Mouse (Mus musculus): ENCODE results near the gene Rps6kb2. TPM values are rescaled to one million over a fixed set of nuclear protein-coding genes. Genes with fewer than 3 reads are reported as not detected.

Gene Rps6kb2
- total RNA-seq, 1 experiment from 2014 or later = 22.8 TPM

DNA sequence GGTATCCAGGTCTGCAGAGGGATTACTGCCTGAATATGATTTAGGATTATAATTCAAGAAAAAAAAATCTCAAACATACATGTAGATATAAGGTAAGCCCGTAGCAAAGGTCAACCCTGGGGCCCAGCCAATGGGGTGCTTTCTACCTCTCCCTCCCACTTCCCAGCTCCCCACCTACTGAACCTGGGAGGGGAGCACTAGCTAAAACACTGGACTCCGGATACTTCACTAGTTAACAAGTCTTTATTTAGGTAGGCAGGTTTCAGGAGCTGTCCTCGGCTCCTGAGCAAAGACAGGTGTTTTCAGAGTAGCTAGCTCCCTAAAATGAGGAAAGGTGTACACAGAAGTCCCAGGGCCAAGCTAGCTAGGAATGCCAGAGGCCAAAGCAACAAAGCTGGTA lies 946 bp upstream of the Rps6kb2 start:
- ATAC-seq (replicated peaks; ENCODE audit: insufficient number of reproducible peaks, low FRiP score, low TSS enrichment, poor library complexity, severe bottlenecking) = no peak

DNA sequence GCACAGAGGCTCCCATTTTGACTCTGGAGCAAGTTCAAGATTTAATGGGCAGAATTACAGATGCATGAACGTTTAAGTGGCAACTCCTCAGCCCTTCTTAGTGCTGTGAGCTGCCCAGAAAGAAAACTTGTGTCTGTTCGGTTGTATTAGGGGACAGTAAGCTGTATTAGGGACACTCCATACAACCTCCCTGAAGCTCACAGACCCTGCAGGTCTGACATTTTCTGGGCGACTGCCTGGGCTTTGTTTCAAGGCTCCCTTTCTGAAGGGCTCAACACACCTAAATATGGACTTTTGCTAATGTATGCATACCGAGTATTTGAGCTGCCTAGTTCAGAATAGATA lies 361 bp upstream of the Rps6kb2 start:
- no peak for ATAC-seq (replicated peaks; ENCODE audit: insufficient number of reproducible peaks, low FRiP score, low TSS enrichment, poor library complexity, severe bottlenecking)

GRCm38 (mm10) chr19:4159049-4159448 lies 4.1 kb downstream of the Rps6kb2 start:
- ATAC-seq (replicated peaks; ENCODE audit: insufficient number of reproducible peaks, low FRiP score, low TSS enrichment, poor library complexity, severe bottlenecking) = no peak

GRCm38 (mm10) chr19:4156771-4157170 lies 6.4 kb downstream of the Rps6kb2 start:
- no peak for ATAC-seq (replicated peaks; ENCODE audit: insufficient number of reproducible peaks, low FRiP score, low TSS enrichment, poor library complexity, severe bottlenecking)

- ATAC-seq (replicated peaks; ENCODE audit: insufficient number of reproducible peaks, low FRiP score, low TSS enrichment, poor library complexity, severe bottlenecking) = no peak
Observed at GRCm38 (mm10) chr19:4156073-4156579, 7.0 kb downstream of the Rps6kb2 start.

DNA sequence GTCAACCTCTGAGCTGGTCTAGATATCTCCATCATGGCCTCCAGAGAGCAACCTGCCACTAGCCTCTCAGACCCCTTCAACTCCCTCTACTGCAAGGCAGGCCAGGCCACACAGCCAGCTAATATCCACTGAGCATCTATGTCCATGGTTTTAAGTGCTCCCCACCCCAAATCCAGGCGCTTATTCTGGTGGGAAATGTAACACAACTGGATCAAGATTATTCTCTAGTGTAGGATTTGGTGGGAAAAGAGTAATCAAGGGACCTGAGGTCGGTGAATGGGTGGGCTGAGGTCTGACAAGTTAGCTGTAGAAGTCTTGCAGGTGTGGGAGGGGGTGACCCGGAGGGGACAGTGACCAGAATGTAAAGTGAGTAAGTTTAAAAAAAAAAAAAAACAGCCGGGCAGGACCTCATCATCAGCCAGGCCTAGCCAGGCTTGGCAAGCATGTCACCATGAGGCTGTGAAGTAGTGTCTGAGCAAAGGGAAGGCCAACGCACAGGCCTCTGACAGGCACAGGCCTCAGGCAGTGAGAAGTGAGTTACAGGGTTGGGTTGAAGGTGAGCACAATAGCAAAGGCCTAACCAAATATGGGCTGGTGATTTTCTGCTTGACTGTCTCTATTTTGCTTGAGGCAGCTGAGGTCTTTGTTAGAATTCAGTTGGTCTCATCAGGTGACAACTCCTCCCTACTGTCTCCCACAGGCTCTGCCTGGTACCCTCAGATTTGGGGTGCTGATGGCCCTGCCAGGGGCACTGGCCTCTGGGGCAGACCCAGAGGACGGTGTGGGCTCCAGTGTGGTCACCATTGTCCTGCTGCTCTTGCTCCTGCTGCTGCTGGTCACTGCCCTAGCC lies 7.7 kb downstream of the Rps6kb2 start:
- no peak for ATAC-seq (replicated peaks; ENCODE audit: insufficient number of reproducible peaks, low FRiP score, low TSS enrichment, poor library complexity, severe bottlenecking)

- no peak for ATAC-seq (replicated peaks; ENCODE audit: insufficient number of reproducible peaks, low FRiP score, low TSS enrichment, poor library complexity, severe bottlenecking)
Observed at GRCm38 (mm10) chr19:4154437-4155222, 8.5 kb downstream of the Rps6kb2 start.

DNA sequence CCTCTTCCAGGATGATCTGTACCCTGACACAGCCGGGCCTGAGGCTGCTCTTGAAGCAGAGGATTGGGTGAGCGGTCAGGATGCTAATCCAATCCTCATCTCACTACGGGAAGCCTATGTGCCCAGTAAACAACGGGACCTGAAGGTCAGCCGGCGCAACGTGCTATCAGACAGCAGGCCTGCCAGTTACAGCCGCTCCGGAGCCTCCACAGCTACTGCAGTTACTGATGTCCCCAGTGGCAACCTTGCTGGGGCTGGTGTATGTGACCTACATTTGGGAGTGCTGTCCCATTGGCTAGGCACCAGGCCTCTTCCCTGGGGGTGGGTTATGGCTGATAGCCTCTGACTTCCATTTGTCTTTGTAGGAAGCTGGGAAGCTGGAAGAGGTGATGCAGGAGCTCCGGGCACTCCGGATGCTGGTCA lies 9.9 kb downstream of the Rps6kb2 start, which contains the start of gene Ptprcap:
TSS of gene Ptprcap (plus strand) at position 373 of the 423 bp plus-strand sequence.
- ATAC-seq (replicated peaks; ENCODE audit: insufficient number of reproducible peaks, low FRiP score, low TSS enrichment, poor library complexity, severe bottlenecking) = no peak

DNA sequence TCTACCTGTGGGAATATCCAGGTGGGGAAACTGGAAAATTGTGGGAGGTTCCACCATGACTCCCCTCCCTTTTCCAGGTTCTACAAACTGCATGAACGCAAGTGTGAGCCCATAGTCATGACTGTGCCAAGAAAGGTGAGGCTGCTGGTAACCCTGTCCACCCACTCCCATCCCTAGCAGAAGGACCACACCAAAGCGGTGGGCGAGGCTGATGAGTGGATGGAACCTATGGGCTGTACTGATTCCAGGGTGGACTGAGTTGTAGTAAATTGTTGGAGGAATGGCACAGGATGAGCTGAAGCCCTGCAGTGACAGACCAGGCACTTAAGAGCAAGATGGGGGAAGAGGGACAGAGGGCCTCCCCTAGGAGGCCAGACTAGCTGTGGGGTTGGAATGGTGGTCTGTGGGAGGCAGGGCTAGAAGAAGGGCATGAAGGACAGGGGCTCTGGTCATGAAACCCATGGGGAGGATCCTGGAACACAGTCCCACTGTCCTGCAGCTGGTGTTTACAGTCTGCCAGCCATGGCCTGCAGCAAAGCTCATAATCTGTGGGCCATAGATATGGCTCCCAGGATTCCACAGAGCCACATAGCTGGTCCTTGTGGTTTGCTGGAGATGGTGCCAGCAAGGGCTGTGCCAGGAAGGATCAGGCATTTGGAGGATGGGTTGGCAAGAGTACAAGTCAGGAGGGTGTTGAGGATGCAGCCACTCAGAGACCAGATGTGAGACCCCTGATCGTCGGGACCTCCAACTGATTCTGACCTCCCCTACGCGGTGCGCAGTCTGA lies 10.5 kb downstream of the Rps6kb2 start:
- no peak for ATAC-seq (replicated peaks; ENCODE audit: insufficient number of reproducible peaks, low FRiP score, low TSS enrichment, poor library complexity, severe bottlenecking)

GRCm38 (mm10) chr19:4151898-4152297 lies 11.3 kb downstream of the Rps6kb2 start:
- no peak for ATAC-seq (replicated peaks; ENCODE audit: insufficient number of reproducible peaks, low FRiP score, low TSS enrichment, poor library complexity, severe bottlenecking)

DNA sequence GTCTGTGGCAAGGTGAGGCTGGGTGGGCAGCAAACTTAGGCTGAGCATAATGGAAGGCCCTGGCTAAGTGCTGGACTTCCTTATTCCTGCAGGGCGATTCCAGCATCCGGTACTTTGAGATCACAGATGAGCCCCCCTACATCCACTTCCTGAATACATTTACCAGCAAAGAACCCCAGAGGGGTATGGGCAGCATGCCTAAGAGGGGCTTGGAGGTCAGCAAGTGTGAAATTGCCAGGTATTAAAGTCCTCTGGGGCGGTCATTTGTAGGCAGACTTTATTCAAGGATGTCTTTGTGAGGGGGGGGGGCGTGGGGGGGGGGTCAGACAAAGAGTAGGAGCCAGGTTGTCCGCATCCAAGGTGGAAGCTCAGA lies 11.7 kb downstream of the Rps6kb2 start:
- no peak for ATAC-seq (replicated peaks; ENCODE audit: insufficient number of reproducible peaks, low FRiP score, low TSS enrichment, poor library complexity, severe bottlenecking)

- ATAC-seq (replicated peaks; ENCODE audit: insufficient number of reproducible peaks, low FRiP score, low TSS enrichment, poor library complexity, severe bottlenecking) = no peak
Observed at GRCm38 (mm10) chr19:4150567-4151487, 12.3 kb downstream of the Rps6kb2 start.

GRCm38 (mm10) chr19:4149764-4150461 lies 13.2 kb downstream of the Rps6kb2 start:
- no peak for ATAC-seq (replicated peaks; ENCODE audit: insufficient number of reproducible peaks, low FRiP score, low TSS enrichment, poor library complexity, severe bottlenecking)

GRCm38 (mm10) chr19:4149283-4149682 lies 13.9 kb downstream of the Rps6kb2 start:
- no peak for ATAC-seq (replicated peaks; ENCODE audit: insufficient number of reproducible peaks, low FRiP score, low TSS enrichment, poor library complexity, severe bottlenecking)

DNA sequence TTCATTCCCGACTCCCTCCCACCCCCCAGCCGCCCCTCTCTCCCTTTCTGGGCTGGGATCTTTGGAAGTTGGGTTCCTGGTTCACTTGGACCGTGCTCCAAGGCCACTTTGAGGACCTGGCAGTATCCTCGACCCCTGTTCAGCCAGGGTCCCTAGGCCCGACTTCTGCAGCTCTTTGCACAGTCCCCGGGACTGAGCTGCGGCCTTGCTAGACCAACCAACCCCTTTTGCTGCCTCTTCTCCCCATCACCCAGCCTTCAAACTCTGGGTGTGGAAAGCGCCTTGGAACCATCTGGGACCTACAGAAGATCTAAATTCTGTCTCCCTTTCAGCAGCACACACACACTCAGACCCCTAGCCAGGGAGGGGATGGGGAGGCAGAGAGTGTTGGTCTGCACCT lies 14.3 kb downstream of the Rps6kb2 start:
- ATAC-seq (replicated peaks; ENCODE audit: insufficient number of reproducible peaks, low FRiP score, low TSS enrichment, poor library complexity, severe bottlenecking) = no peak

DNA sequence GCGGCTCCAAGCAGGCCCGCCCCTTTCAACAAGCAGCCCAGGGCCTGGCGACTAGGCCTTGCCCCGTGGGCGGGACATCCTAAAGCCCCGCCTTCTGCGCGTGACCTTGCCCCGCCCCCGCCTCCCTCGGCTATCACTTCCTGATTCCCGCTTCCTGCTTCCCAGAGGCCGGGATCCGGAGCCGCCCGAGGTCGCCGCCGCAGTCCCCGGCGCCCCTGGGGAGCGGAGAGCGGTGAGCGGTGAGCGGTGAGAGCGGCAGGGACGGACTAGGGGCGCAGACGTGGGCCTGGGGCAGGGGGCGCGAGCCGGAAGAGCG lies 14.7 kb downstream of the Rps6kb2 start, which contains the start of gene Coro1b:
TSS of gene Coro1b (plus strand) at position 129 of the 316 bp plus-strand sequence.
- ATAC-seq (replicated peaks; ENCODE audit: insufficient number of reproducible peaks, low FRiP score, low TSS enrichment, poor library complexity, severe bottlenecking) = peak; percentile 71

DNA sequence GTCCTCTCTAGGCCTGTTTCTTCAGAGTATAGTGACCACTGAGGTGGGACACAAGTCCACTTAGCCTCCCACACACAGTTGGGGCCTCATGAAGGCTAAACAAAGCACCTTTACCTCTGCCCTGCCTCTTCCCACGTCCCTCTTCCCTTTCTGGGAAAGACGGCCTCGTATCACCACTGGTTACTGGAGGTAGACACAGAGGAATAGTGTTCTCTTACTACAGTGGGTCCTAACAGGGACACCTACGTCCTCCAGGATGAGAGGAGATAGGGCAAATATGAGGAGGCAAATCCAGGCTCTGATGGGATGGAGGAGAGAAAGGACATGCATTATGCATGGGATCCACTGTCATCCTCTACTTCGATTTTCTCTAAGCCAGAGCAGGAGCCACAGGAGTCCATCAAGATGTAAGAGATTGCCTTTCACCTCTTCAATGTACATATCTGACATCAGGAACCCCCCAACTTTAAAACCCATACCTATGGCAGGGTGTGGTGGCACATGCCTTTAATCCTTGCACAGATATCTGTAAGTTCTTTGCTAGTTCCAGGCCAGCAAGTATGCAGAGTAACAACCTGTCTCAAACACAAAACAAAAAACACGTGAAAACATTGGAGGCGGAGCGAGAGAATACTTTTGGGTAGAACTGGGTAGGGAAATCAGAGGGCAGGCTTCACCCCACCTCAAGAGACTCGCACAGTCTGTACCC lies 15.2 kb downstream of the Rps6kb2 start:
- no peak for ATAC-seq (replicated peaks; ENCODE audit: insufficient number of reproducible peaks, low FRiP score, low TSS enrichment, poor library complexity, severe bottlenecking)

Data from monocyte, adult 5-6 weeks (primary cell).